Mouse (Mus musculus) hindbrain, embryonic 11.5 days (tissue): ENCODE data around the gene Fbxw10. TPM values are rescaled to one million over a fixed set of nuclear protein-coding genes. Genes with fewer than 3 reads are reported as not detected.
A peak's percentile ranks its signal among the peaks of the same experiment; 100 is the strongest.

Experiments
- ATAC-seq: fragments of 200-750 bp; cut with Nextera tagmentation; 2 replicates; pipeline ENCODE4 v1.8.0; 2017; ENCODE audit warnings: mild to moderate bottlenecking, moderate TSS enrichment, moderate library complexity; ENCODE audit not compliant: low FRiP score
- DNase-seq: peaks from one replicate; pipeline ENCODE4 v3.0.0-alpha.2; 2015; ENCODE audit warnings: low spot score
- H3K27ac ChIP-seq: fragments of 300-500 bp; sonication (generic); 2 replicates; pipeline ENCODE4 v1.5.1; 2014; ENCODE audit warnings: mild to moderate bottlenecking, low read depth, low read length
- H3K27me3 ChIP-seq: fragments of 300-500 bp; sonication (generic); 2 replicates; pipeline ENCODE4 v1.6.1; 2014; ENCODE audit warnings: mild to moderate bottlenecking, low read length, moderate library complexity, mixed read lengths; ENCODE audit not compliant: control insufficient read depth, insufficient read depth
- H3K36me3 ChIP-seq: fragments of 300-500 bp; sonication (generic); 2 replicates; pipeline ENCODE4 v1.6.1; 2014; ENCODE audit warnings: mild to moderate bottlenecking, low read length, moderate library complexity, mixed read lengths; ENCODE audit not compliant: control insufficient read depth, insufficient read depth
- H3K4me1 ChIP-seq: fragments of 300-500 bp; sonication (generic); replicated peaks from 2 replicates; pipeline ENCODE4 v1.6.1; 2014; ENCODE audit warnings: low read length, mixed read lengths; ENCODE audit not compliant: control insufficient read depth, insufficient read depth
- H3K4me2 ChIP-seq: fragments of 300-500 bp; sonication (generic); replicated peaks from 2 replicates; pipeline ENCODE4 v1.6.1; 2014; ENCODE audit warnings: mild to moderate bottlenecking, low read depth, low read length
- H3K4me3 ChIP-seq: fragments of 300-500 bp; sonication (generic); 2 replicates; pipeline ENCODE4 v1.5.1; 2014; ENCODE audit warnings: low read depth, low read length
- H3K9ac ChIP-seq: fragments of 300-500 bp; sonication (generic); 2 replicates; pipeline ENCODE4 v1.6.1; 2014; ENCODE audit warnings: low read depth, low read length
- H3K9me3 ChIP-seq: fragments of 300-500 bp; sonication (generic); 2 replicates; pipeline ENCODE4 v1.6.1; 2016; ENCODE audit warnings: low read length; ENCODE audit not compliant: control insufficient read depth
- WGBS: fragments of 180-500 bp; shearing (Covaris S2); extraction: QIAGEN DNeasy Blood & Tissue Kit; methylation state at CpG from one replicate; pipeline ENCODE4 v1.1.7; 2014; 5-methylcytosine and 5-hydroxymethylcytosine counted together
- polyA plus RNA-seq: library from polyadenylated mRNA; unstranded; fragments of >200 nt; fragmentation: Nextera tagmentation; extraction: Ambion mirVana; gene quantifications from 2 replicates; pipeline ENCODE4 v1.2.1, GENCODE M21; 2014

Gene Fbxw10
- polyA plus RNA-seq, 1 experiment from 2014 or later = 0.65 TPM

DNA sequence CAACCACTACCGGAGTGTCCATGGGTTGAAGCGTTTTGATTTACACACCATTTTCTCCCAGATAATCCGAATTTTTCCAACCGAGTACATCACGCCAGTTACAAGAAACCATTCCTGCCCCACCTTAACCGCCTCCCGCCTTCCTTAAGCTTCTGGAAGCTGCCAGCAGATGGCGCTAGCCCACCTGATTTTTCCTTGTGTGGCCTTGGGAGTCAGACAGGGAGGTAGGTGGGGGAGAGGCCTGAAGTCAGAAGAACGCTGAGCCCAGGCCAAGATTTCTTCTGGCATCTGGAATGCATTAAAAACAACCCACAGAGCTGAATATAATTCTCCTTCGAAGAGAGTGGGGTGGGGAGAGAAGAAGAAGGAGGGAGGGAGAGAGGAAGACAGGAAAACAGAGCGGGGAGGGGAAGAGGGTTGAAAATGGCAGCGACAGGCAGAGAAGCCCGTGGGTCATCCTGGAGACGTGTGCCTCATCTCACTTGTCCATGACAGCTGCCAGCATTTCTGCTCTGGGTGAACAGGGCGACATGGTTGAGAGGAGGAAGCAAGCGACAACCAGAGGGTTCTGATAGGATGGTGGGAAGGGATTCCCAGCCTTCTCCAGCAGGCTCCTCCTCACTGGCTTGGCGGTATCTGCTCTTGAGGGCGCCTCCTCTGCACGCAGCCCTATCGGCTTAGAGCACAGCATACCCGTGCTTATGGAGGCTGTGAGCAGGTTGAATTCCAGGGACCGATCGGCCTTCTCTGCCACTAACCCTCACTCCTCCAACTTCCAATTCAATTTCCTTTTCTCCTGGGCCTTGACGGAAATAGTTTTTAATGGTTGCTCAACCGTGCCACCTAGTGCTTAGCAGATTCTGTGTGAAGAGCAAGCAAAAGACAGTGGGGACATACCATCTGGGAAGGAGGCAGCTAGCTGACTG is 74.4 kb downstream of the Fbxw10 start:
- whole genome bisulfite sequencing = 29% methylated on average over 25 of the region's 25 CpGs
- Histone ChIP-seq H3K4me2 (0 out of 2 replicates have a peak overlapping the region, but pooled peaks have one; percentile 2), H3K27me3 (no peaks in the 10 kb centered on the region), H3K27ac (no peak overlapping the region), H3K36me3 (no peaks in the 10 kb centered on the region), H3K4me3 (0 out of 2 replicates have a peak overlapping the region, but pooled peaks have one; percentile 14), H3K9ac (no peak overlapping the region), H3K4me1 (no peaks in the 10 kb centered on the region), H3K9me3 (no peaks in the 10 kb centered on the region)
- ATAC-seq (peak; percentile 80), DNase-seq (peak; percentile 96)

DNA sequence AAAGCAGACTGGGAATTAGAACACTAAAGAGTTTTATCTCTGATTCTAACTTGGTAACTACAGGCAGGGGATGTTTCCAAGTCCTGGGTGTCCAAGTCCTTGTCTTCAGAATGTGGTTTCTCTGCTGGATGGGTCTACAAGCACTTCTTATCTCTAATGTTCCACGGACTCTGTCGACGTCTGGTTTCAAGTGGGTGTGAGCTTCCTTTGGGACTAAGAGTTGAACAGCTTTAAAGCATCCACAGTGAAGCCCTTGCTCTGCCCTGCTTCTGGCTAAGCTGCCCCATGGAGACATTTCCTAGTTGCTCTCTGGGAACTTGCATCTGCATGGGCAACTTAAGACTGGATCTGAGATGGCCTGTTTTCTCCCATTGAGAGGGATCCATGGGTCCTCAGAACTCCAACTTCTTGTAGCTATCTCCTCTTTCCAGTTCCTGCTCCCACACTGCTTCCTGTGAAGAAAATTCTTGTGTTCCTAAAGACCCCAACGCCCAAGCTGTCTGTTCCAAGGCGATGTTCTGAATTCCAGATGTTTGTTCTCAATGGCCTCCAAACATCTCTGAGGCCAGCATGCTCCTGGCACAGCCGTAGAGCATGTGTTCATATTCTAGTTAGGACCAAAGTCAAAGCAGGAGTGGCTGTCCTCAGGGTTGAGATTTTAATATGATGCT is 77.4 kb downstream of the Fbxw10 start:
- Histone ChIP-seq H3K27ac (no peak overlapping the region), H3K4me2 (no peak overlapping the region), H3K9me3 (no peaks in the 10 kb centered on the region), H3K36me3 (no peaks in the 10 kb centered on the region), H3K4me1 (no peaks in the 10 kb centered on the region), H3K9ac (no peak overlapping the region), H3K27me3 (no peaks in the 10 kb centered on the region), H3K4me3 (no peak overlapping the region)
- WGBS = 87% methylated on average over 6 of the region's 6 CpGs
- DNase-seq (no peak), ATAC-seq (no peak)

Other genes with a start within 250 kb of the Fbxw10 start
- 16.2 and 16.7 TPM in 2 replicates for gene Lrrc75a, start 198.5 kb upstream of the Fbxw10 start, polyA plus RNA-seq
- 38.8 and 43.5 TPM in 2 replicates for gene Mmgt2, start 198.4 kb upstream of the Fbxw10 start, polyA plus RNA-seq
- gene Zfp287, start 115.2 kb upstream of the Fbxw10 start, polyA plus RNA-seq = 14.0 and 15.1 TPM in 2 replicates
- not detected in 2 replicates for gene Gm10428, start 94.0 kb upstream of the Fbxw10 start, polyA plus RNA-seq
- gene Zfp286, start 57.6 kb upstream of the Fbxw10 start, polyA plus RNA-seq = 27.4 and 31.1 TPM in 2 replicates
- gene Trim16, start 26.8 kb upstream of the Fbxw10 start, polyA plus RNA-seq = 5.3 and 6.4 TPM in 2 replicates
- gene Tvp23b, start 32.4 kb downstream of the Fbxw10 start, polyA plus RNA-seq = 41.7 and 53.0 TPM in 2 replicates
- gene Cdrt4, start 104.1 kb downstream of the Fbxw10 start, polyA plus RNA-seq = 0.22 TPM in 1 of 2 replicates, not detected in the other
- 0.12 TPM in 1 of 2 replicates, not detected in the other for gene Tekt3, start 214.6 kb downstream of the Fbxw10 start, polyA plus RNA-seq